Mouse (Mus musculus) olfactory bulb, adult 2 months (tissue): ENCODE data around the gene Ppp1r3c.

ENCODE experiments used
- CTCF ChIP-seq: fragments of 200-500 bp; IDR thresholded peaks from 2 replicates; pipeline ENCODE4 v1.5.1; 2012; ENCODE audit warnings: low read depth, mild to moderate bottlenecking, low read length, moderate library complexity; ENCODE audit not compliant: insufficient read depth
- POLR2A ChIP-seq: fragments of 200-500 bp; IDR thresholded peaks from 2 replicates; pipeline ENCODE4 v1.6.1; 2012; ENCODE audit warnings: mild to moderate bottlenecking, low read depth, low read length, moderate library complexity; ENCODE audit not compliant: insufficient read depth

- TF ChIP-seq CTCF (no peak), POLR2A (no peak)
Observed at GRCm38 (mm10) chr19:36764451-36764850, 28.0 kb upstream of the Ppp1r3c start.
